Mouse (Mus musculus): Measurements from ENCODE around the gene Samhd1.

GRCm38 (mm10) chr2:157053124-157053523 is 81.9 kb downstream of the Samhd1 start:
- TF ChIP-seq CTCF (IDR thresholded peaks at IDR 0.05; ENCODE audit: borderline replicate concordance, control insufficient read depth, extremely low read depth, insufficient read depth, low read length, poor library complexity): no peak
- TF ChIP-seq POLR2A (IDR thresholded peaks at IDR 0.05; ENCODE audit: control insufficient read depth, extremely low read depth, insufficient read depth, low read length, poor library complexity): no peak

Data from thymus, adult 2 months (tissue).